Mouse (Mus musculus): Measurements from ENCODE around the gene Mchr1. TPM values are rescaled to one million over a fixed set of nuclear protein-coding genes. Genes with fewer than 3 reads are reported as not detected.

The Mchr1 gene
- polyA plus RNA-seq, 1 experiment from 2014 or later = 0.43 TPM

GRCm38 (mm10) chr15:81255063-81255462 is 19.8 kb downstream of the Mchr1 start:
- no peak overlapping the region for H3K27ac ChIP-seq (replicated peaks)
- H3K4me1 ChIP-seq = peaks cover 23% of the 10 kb centered on the region
- H3K27me3 ChIP-seq (ENCODE audit: low read depth, poor library complexity, severe bottlenecking) = no peaks in the 10 kb centered on the region
- H3K4me3 ChIP-seq = no peak overlapping the region
- H3K9me3 ChIP-seq (replicated peaks) = no peaks in the 10 kb centered on the region; the same call in 1 of the 2 replicates
- 68% methylated on average over 6 of the region's 6 CpGs for WGBS
- no peaks in the 10 kb centered on the region for H3K36me3 ChIP-seq
- no peak for DNase-seq (ENCODE audit: low spot score)

DNA sequence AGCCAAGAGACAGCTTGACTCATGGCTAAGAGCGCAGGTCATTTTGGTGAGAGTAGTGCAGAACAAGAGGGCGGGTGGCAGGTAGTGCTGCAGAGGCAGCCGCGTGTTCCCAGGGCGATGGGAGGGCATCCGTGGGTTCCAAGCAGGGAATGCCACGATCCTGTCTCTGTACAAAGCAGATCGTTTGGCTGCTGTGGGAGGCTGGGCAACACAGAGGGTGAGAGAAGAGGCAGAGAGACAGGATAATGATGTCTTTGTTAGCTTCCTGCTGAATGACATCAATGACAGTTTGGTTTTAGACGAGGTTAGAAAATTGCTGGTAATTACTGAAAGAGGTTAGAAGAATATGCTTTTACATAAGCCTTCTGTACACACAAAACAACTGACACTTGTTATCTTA is 23.0 kb downstream of the Mchr1 start:
- H3K27ac ChIP-seq (replicated peaks) = 0 out of 2 replicates have a peak overlapping the region, but pooled peaks have one; percentile 11
- no peaks in the 10 kb centered on the region for H3K9me3 ChIP-seq (replicated peaks)
- no peaks in the 10 kb centered on the region for H3K36me3 ChIP-seq
- H3K27me3 ChIP-seq (ENCODE audit: low read depth, poor library complexity, severe bottlenecking) = no peaks in the 10 kb centered on the region
- H3K4me1 ChIP-seq = peaks cover 18% of the 10 kb centered on the region
- no peak overlapping the region for H3K4me3 ChIP-seq
- no peak for DNase-seq (ENCODE audit: low spot score)
- 62% methylated on average over 9 of the region's 9 CpGs for WGBS

DNA sequence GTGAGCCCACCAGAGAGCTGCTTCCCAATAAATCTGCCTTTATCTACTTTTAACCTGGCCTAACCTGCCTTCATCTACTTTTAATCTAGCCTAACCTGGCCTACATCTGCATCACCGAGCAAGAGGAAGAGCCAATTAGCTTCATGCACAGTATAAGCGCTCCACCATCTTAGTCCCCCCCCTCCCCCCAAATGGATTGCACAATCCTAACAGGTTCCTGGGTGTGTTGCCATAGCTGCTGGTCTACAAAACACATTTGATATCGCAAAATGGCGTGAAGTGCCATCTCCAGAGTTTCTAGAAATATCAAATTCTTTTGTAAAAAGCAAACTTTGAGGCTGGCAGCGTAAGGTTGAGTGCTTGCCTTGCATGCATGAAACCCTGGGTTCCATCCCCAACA is 24.0 kb downstream of the Mchr1 start:
- WGBS = 92% methylated on average over 5 of the region's 5 CpGs

GRCm38 (mm10) chr15:81260208-81260607 is 24.9 kb downstream of the Mchr1 start:
- DNase-seq (ENCODE audit: low spot score) = no peak
- 84% methylated on average over 9 of the region's 9 CpGs for WGBS
- H3K27me3 ChIP-seq (ENCODE audit: low read depth, poor library complexity, severe bottlenecking) = no peaks in the 10 kb centered on the region
- peaks cover 16% of the 10 kb centered on the region for H3K4me1 ChIP-seq
- no peaks in the 10 kb centered on the region for H3K9me3 ChIP-seq (replicated peaks)
- no peaks in the 10 kb centered on the region for H3K36me3 ChIP-seq
- no peak overlapping the region for H3K27ac ChIP-seq (replicated peaks)
- no peak overlapping the region for H3K4me3 ChIP-seq

More for the DNA sequence above, 24.0 kb downstream of the Mchr1 start:
- DNase-seq (ENCODE audit: low spot score) = no peak
- H3K9me3 ChIP-seq (replicated peaks) = no peaks in the 10 kb centered on the region
- no peaks in the 10 kb centered on the region for H3K27me3 ChIP-seq (ENCODE audit: low read depth, poor library complexity, severe bottlenecking)
- no peak overlapping the region for H3K27ac ChIP-seq (replicated peaks)
- H3K4me1 ChIP-seq = peaks cover 18% of the 10 kb centered on the region
- no peaks in the 10 kb centered on the region for H3K36me3 ChIP-seq
- H3K4me3 ChIP-seq = no peak overlapping the region

DNA sequence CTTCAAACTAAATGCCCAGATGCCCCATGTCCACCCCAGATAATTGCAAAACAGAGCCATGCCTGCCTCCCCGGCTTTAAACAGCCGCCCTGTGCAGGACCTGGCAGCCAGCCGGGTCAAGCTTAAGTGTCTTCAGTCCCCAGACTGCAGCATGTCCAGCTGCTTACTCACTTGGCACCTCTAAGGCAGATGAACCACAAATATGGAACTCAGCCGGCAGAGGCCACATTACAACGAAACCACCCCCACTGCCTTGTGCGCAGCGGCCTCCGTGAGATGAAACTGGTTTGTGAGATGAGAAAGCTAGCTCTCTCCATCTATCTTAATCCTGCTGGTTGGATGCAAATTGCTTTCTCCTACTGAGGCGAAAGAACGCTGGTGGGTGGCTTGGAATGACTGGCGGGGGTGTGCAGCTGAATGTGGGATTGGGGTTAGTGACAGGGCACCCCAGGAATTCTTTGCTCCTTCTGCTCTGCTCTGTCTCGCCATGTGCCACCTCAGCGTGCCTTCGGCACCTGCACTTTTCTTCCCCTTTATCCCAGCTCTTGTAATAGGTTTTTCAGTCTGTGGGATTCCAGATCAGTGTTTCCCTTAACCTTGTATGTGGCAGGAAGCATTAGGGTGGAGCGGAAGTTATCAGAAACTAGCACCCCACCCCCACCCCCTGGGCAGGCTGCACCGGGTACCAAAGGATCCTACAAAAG is 29.2 kb downstream of the Mchr1 start:
- WGBS = 49% methylated on average over 16 of the region's 16 CpGs
- Histone ChIP-seq H3K9me3 (replicated peaks) (no peaks in the 10 kb centered on the region), H3K27ac (replicated peaks) (no peak overlapping the region), H3K36me3 (no peaks in the 10 kb centered on the region), H3K4me1 (peaks cover 8% of the 10 kb centered on the region), H3K27me3 (ENCODE audit: low read depth, poor library complexity, severe bottlenecking) (no peaks in the 10 kb centered on the region), H3K4me3 (no peak overlapping the region)
- DNase-seq (ENCODE audit: low spot score) = no peak

- H3K27ac ChIP-seq (replicated peaks) = no peak overlapping the region
- no peaks in the 10 kb centered on the region for H3K27me3 ChIP-seq (ENCODE audit: low read depth, poor library complexity, severe bottlenecking)
- DNase-seq (ENCODE audit: low spot score) = no peak
- H3K36me3 ChIP-seq = no peaks in the 10 kb centered on the region
- no peaks in the 10 kb centered on the region for H3K9me3 ChIP-seq (replicated peaks)
- H3K4me1 ChIP-seq = peaks cover 12% of the 10 kb centered on the region
- 92% methylated on average over 2 of the region's 2 CpGs for WGBS
- no peak overlapping the region for H3K4me3 ChIP-seq
Observed at GRCm38 (mm10) chr15:81267416-81267815, 32.1 kb downstream of the Mchr1 start.

DNA sequence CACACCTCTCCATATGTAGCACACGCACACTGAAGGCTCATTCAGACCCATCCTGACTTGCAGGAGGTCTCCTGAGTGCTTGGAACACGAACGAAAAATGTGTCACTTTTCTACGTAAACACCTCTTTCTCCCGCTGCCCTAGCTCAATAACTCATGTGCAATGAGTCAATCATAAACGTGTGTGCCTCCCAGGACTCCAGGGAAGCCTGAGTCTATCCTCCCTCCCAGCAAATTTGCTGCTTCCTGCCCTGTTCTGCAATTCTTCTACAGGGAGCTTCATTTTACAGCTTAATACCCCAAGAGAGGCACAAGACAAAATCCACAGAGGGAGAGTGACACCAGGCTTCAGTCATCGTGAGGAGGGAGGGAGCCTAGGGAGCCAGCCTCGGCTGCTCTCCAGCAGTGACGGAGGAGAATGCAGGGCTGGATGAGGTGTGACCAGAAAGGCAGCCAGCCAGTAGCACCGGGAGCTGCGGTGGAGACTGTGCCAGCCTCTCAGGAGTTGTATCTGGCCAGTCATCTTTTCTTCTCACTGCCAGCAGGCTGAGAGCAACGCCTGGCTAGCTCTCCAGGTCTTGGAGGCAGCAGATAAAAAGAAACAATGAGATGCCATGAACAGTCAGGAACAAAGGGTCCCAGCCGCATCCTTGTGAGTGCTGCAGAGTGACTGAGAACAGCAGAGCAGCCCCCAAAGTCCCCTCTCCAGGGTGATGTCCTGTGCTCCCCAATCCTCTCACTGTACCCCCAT is 37.2 kb downstream of the Mchr1 start:
- Histone ChIP-seq H3K27ac (replicated peaks) (peak overlapping the region; percentile 76), H3K27me3 (ENCODE audit: low read depth, poor library complexity, severe bottlenecking) (0 out of 2 replicates have a peak, but pooled peaks cover 6% of the 10 kb centered on the region), H3K4me3 (no peak overlapping the region), H3K4me1 (peaks cover 21% of the 10 kb centered on the region), H3K9me3 (replicated peaks) (no peaks in the 10 kb centered on the region), H3K36me3 (no peaks in the 10 kb centered on the region)
- peak; percentile 26 for DNase-seq (ENCODE audit: low spot score)
- 25% methylated on average over 13 of the region's 13 CpGs for WGBS

DNA sequence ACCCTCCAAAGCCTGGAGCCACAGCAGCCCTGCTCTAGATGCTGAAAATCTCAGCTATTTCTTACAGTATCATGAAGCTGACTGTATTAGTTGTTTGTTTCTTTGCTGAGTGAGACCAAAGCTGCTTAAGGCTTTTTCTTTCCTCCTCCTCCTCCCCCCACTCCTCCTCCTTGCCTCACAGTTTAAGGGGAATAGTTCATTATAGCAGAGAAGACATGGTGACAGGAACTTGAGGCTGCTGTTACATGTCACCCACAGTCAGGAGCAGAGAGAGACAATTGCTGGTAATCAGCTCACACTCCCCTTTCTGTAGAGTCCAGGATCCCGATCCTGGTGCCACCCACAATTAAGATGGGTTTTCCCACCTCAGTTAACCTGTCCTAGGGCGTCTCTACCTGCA is 38.1 kb downstream of the Mchr1 start:
- DNase-seq (ENCODE audit: low spot score) = no peak
- Histone ChIP-seq H3K9me3 (replicated peaks) (no peaks in the 10 kb centered on the region), H3K36me3 (no peaks in the 10 kb centered on the region), H3K27ac (replicated peaks) (no peak overlapping the region), H3K27me3 (ENCODE audit: low read depth, poor library complexity, severe bottlenecking) (0 out of 2 replicates have a peak, but pooled peaks cover 6% of the 10 kb centered on the region), H3K4me1 (peaks cover 30% of the 10 kb centered on the region), H3K4me3 (no peak overlapping the region)
- whole genome bisulfite sequencing = 63% methylated on average over 2 of the region's 2 CpGs

- 14% methylated on average over 11 of the region's 11 CpGs for WGBS
- Histone ChIP-seq H3K27me3 (ENCODE audit: low read depth, poor library complexity, severe bottlenecking) (peaks cover 16% of the 10 kb centered on the region; the same call in 1 of the 2 replicates), H3K4me3 (no peak overlapping the region), H3K4me1 (peaks cover 28% of the 10 kb centered on the region), H3K9me3 (replicated peaks) (no peaks in the 10 kb centered on the region), H3K27ac (replicated peaks) (peak overlapping the region; percentile 46; the same call in 1 of the 2 replicates), H3K36me3 (no peaks in the 10 kb centered on the region)
- DNase-seq (ENCODE audit: low spot score) = peak; percentile 42
Observed at GRCm38 (mm10) chr15:81277928-81278327, 42.6 kb downstream of the Mchr1 start.

- WGBS = 66% methylated on average over 6 of the region's 6 CpGs
- H3K27ac ChIP-seq (replicated peaks) = peak overlapping the region; percentile 52; the same call in 1 of the 2 replicates
- DNase-seq (ENCODE audit: low spot score) = no peak
- no peaks in the 10 kb centered on the region for H3K9me3 ChIP-seq (replicated peaks)
- peaks cover 24% of the 10 kb centered on the region for H3K4me1 ChIP-seq
- H3K4me3 ChIP-seq = no peak overlapping the region
- H3K27me3 ChIP-seq (ENCODE audit: low read depth, poor library complexity, severe bottlenecking) = peaks cover 16% of the 10 kb centered on the region; the same call in 1 of the 2 replicates
- no peaks in the 10 kb centered on the region for H3K36me3 ChIP-seq
Observed at GRCm38 (mm10) chr15:81278699-81279098, 43.4 kb downstream of the Mchr1 start.

DNA sequence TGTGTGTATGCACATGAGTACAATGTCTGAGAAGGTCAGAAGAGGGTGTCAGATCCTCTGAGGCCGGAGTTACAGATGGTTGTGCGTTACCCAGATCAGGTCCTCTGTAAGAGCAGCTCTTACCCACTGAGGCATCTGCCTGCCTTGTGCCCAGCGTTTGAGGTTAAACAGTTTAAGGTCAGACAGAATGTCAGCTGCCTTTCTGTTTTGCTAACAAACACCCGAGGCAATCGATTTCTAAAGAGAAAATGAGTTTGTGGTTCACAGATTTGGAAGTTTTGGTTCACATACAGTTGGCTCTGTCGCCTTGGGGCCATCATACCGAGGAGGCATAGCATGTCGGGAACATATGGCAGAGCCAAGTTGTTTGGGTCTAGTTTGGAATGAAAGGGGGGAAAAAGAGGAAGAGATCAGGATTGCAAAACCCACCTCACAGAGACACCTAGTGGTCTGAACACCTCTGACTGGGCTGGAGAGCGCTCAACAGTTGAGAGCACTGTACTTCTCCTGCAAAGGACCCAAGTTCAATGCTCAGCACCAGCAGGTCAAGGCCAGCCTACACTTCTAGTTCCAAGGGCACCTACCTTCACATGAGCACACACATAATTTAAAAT is 48.9 kb downstream of the Mchr1 start:
- no peak overlapping the region for H3K27ac ChIP-seq (replicated peaks)
- WGBS = 87% methylated on average over 9 of the region's 9 CpGs
- DNase-seq (ENCODE audit: low spot score) = no peak
- H3K9me3 ChIP-seq (replicated peaks) = no peaks in the 10 kb centered on the region
- H3K4me1 ChIP-seq = no peaks in the 10 kb centered on the region; the same call in 1 of the 2 replicates
- H3K27me3 ChIP-seq (ENCODE audit: low read depth, poor library complexity, severe bottlenecking) = peaks cover 3% of the 10 kb centered on the region; the same call in 1 of the 2 replicates
- no peak overlapping the region for H3K4me3 ChIP-seq
- H3K36me3 ChIP-seq = no peaks in the 10 kb centered on the region
